Mouse (Mus musculus): ENCODE measurements at regions not wholly inside any gene's neighbourhood (a gene's known extent, or its start where the extent isn't known, plus 50 kb on each side); places are given as distances from the start of the nearest gene placed in this dataset.

GRCm38 (mm10) chr6:97741427-97741826 is 65.4 kb upstream of the Mitf start:
- no peak for DNase-seq

- DNase-seq: no peak
These were observed 66.0 kb upstream of the Mitf start for GRCm38 (mm10) chr6:97740851-97741201.

DNA sequence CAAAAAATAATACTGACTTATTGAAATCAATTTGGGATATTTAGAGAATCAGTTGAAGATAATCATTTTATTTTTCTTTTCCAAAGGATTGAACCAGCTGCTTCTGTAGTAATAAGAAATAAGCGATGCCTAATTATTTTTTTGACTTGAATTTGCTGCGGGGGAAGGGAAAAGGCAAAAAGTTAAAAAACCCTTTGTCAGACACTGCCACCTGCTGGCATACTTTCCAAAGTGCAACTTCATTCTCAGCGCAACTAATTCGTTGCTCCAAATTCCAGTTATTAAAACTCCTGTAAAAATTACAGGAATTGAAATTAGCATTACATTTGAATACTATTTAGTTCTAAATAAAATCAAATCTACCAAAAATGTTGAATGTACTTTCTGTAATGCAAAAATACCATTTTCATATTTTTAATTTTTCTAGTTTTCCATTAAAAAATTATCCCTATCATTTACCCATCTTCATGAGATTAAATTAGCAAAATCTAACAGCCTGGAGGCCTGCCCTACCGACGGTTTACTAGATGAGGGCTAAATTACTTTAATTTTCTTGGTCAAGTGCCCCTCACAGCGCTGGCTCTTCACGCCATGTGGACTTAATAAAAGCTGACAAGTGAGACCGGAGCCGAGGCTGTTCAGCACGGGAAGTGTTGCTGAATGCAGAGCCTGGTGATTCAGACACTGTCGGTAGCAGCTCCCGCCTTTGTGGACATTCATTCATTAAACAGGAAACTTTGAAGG is 66.6 kb upstream of the Mitf start:
- peak; percentile 65 for DNase-seq

DNA sequence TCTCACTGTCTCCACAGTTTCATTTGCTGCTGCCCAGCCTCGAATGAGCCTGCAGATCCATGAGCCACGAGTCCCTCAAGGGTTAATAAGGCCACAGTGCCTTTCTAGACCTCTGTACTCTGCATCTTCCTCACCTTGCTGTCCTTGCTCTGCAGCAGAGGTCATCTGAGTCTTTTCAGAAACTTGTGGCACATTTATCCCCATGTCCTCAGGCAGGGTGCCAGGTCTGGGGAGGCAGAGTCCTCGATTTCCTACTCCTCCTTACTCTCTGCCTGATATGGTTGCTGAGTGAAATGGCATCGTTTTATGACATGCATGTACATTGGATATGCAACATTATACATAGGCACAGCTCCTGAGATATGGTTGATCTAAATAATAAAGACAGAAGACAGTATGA is 68.0 kb upstream of the Mitf start:
- DNase-seq: no peak

- DNase-seq: no peak
These were observed 76.0 kb upstream of the Mitf start for GRCm38 (mm10) chr6:97730835-97731234.

- no peak for DNase-seq
These were observed 88.5 kb upstream of the Mitf start for GRCm38 (mm10) chr6:97718184-97718910.

- no peak for DNase-seq
These were observed 90.1 kb upstream of the Frmd4b start for GRCm38 (mm10) chr6:97707401-97707800.

GRCm38 (mm10) chr6:97704361-97704760 is 87.0 kb upstream of the Frmd4b start:
- no peak for DNase-seq

GRCm38 (mm10) chr6:97699752-97700098 is 82.4 kb upstream of the Frmd4b start:
- no peak for DNase-seq

GRCm38 (mm10) chr6:97699054-97699751 is 81.9 kb upstream of the Frmd4b start:
- no peak for DNase-seq

DNA sequence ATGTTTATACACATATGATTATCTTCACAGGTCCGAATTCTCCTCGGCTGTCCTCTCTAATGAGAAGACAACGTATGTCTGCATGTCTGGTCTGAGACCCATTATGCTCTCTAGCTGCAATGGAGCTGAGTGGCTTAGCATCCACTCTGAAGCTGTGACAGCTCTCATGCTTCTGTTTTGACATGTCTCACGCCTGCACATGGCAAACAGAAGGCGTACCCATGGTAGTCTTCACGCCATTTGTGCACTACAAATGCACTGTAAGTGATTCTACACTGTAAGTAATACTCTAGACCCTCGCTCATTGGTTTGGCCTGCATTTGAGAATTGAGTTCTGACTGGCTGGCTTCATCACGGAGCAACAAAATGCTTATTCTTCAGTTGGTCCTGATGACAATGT is 75.9 kb upstream of the Frmd4b start:
- DNase-seq: no peak

DNA sequence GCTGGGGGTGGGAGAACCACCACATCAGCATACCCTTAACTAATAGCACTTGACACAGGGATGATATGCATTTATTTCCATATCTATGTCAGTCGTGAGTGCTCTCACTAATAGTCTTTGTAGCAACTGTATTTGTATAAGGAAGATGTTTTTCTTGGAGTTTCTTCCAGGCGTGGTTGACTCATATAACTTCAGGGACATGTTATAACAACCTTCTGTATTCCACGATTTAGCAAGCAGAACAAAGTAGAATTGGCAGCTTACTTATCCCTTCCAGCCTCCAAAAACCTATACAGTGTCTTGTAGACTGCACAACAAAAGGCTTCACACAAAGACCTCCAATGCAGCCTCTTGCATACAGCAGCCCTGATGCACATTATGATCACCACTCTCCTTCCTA is 73.8 kb upstream of the Frmd4b start:
- no peak for DNase-seq

DNA sequence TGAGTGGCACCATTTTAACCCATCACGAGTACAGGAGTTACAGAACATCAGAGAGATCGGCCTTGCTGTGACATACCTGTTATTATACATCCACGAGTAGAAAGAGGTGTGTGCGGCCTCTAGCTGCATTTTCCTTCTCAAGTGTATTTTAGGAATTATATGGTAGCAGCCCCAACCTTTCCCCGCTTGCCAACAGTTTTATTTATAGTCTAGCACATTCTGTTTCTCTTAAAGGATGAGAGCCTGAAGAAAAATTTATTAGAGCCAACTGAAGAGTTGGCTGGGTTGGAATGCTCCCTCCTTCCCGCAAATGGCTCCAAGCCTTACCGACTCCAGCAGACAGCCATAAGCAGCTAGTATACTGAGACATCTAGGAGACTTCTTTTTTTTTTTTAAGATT is 67.0 kb upstream of the Frmd4b start:
- no peak for DNase-seq

DNA sequence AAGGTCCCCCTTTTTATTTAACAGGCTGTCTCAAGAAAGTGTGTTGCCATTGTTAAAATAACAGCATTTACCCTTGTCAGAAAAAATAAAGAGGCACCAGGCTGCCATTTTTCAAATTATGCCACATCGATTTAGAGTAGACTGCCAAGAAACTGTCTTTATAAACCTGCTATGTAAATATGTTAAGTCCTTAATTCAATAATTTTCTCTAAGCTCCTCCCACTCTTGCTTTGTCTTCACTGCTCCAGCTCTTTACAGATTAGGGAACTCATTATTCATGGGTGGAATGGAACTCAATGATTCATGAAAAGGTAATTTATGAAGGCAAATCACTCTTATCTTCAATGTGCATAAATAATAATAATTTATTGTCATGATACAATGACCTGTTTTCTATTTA is 64.9 kb upstream of the Frmd4b start:
- no peak for DNase-seq

DNA sequence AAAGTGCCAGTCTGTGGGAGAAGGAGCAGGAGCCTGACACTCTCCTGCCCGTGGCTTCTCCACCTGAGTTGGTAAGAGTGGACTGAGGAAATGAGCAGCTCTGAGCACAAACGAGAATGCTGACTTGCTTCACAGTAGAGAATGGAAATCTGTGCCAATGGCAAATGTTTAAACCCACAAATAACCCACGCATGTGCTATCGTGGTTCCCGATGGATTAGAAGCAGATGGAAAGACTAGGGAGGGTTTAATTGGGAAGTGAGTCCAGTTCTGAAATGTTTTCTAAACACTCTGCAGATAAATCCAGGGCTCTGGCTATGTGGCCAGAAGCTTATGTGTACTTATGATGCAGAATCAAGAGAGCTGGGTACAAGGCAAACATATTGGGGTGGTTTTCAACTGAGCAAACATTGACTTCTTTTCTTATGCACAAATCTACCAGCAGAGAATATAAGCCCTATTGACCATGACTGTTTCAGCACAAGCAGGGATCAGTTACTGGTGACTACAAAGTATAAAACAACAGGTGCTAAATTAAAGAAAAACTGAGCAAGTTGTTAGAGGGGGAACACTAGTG is 57.9 kb upstream of the Frmd4b start:
- no peak for DNase-seq

DNA sequence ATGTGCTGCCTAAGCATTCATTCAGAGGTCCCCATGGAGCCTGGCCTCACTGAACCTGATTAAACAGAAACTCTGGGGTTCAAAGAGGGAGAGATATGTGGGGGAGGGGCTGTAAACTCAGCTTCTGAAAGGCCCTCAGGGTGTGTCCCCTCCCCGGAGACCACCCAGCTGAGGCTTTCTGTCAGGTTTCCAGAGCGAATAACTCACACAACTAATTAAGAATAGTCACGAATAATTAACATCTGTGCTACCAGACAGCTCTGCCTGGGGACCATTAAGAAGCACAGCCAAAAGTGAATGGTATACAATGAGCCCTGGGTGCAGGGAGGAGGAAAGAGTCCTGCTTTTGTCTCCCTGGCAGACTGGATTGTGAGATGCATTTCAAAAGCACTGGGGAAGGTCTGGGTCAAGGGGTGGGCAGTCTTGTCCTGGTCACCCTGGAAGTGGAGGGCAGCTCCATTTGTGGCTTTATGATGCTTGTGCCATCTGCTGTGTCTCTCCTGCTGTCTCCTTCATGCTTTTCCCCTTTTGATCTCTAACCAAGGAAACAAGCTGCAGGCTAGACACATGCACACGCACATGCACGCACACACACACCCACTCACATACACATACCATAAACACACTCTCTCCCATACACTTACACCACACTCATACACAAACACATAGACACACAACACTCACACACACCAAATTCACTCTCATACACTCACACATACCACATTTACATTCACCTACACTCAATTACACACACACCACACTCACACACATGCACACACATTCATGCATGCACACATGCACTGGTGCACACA is 49.7 kb upstream of the Frmd4b start:
- DNase-seq: no peak

All from lung, postnatal 36 days (tissue).